Mouse (Mus musculus) right cerebral cortex, postnatal 14 days (tissue): ENCODE measurements around the gene Ssbp4.
A peak's percentile ranks its signal among the peaks of the same experiment; 100 is the strongest.

Source experiments
- DNase-seq: peaks from one replicate; pipeline ENCODE4 v3.0.0; 2022

Ssbp4 gene

DNA sequence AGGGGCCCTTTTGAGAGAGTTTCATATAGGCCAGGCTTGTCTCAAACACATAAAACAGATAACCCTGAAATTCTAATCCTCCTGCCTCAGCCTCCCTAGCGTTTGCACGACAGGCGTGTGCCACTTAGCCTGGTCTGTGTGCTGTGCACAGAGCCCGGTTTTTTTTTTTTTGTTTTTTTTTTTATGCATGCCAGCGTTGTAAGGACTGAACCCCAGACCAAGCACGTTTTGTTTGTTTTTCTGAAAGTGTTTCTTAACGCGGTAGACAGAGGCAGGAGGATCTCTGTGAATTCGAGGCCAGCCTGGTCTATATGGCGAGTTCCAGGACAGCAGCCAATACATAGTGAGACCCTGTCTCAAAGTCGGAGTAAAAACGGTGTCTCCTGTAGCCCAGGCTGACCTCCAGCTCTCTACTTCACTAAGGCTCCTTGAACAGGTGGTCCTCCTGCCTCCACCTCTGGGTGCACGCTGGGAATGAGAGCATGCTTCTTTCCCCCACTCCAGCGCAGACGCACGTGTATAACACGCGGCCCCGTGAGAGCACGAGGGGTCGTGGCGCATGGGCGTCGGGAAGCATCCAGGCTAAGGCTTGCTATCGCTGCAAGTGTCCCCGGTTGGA is at the start of gene Ssbp4:
Ssbp4 (minus strand) TSS at position 124 of the 619 bp plus-strand sequence.
- DNase-seq: no peak

DNA sequence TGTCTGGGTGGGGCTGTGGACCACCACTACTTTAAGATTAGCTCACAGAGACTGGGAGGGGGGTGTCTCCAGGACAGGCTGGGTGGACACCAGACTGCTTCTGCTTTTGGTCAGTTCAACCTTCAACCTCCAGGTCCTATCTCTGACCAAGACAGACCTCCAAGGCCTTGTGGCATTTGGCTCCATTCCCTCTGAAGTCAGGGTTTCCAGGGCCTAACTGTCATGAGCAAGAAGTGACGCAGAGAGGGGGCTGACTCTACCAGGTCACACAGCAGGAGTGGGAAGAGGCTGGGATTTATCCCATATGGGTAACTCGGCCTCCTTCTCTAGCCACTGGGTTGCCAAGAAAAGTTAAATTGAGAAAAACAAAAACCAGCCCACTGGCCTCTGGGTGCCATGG is 49.1 kb upstream of the Ssbp4 start:
- DNase-seq: no peak

DNA sequence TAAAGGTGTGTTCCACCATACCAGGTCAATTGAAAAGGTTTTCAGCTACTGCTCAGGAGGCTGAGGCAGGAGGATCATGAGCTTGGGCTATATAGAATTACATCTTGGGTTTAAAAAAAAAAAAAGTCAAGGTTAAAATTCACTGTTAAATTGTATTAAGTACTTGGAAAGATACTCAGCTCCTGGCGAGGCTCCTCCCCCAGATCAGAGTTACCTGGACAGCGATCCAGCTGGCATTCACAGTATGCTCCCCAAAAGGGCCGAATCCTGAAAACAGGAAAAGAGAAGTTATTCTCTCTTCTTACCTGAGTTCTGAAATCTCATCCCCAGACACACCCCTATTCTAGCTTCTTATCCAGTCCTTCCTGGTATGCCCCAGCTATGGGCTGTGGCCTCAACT is 48.5 kb upstream of the Ssbp4 start:
- no peak for DNase-seq

DNA sequence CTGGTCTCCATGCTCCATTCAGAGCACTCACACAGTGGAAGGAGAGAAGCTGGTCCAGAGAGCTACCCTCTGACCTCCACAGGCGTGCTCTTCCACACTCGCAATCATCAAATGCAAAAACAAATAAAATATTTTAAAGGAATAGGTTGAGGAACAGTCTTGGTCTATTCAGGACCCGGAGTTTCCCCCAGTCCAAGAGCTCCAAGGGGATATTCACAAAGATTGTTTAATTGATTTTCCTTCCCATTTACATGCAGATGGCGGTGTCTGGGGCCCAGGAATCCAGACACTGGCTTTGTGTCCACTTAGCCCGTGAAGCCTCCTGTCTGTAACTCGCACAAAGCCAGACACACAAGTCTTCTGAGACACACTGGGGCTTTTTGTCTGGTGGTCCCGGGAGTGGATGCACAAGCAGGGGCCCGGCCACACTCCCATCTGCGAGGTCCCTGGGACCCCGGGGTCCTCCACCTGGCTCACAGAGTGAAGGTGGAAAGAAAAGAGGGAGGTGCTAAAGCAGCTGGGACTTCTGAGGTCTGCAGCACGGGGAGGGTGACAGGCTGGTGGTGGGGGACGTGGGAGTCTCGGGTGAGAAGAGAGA is 47.6 kb upstream of the Ssbp4 start:
- no peak for DNase-seq

GRCm38 (mm10) chr8:70655469-70655868 is 46.8 kb upstream of the Ssbp4 start:
- no peak for DNase-seq

DNA sequence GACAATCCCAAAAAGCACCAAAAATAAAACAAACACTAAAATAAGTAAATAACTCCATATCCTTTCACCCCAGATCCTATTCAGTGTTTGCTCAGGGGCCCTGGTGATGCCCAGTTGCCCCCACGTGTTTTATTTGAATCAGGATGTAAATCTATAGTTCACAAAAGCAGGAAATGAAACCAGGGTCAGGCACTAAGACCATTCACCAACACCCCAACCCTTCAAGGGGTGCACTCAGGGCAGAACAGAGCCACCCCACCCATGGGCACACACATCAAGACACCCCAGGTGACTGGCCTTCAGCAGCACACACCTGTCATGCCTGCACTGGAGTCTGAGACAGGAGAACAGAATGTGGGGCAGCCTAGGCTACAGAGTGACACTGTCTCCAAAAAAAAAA is 45.4 kb upstream of the Ssbp4 start:
- DNase-seq: no peak

DNA sequence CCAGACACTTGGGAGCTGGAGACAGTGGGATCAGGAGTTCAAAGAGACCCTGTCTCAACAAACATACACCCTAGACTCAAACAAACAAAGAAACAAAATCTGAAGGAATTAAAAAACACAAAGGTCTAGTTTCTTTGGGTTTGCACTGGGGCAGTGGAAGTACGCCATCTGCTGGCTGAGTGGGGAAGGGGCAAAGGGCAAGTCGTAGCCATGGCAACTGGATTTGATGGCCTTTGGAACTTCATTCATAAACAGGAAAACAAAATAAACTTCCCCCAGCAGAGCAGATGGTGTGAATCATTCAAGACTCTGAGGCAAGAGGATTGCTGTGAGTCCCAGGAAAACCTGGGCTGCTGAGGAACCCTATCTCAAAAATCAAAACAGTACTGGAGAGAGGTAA is 44.6 kb upstream of the Ssbp4 start:
- DNase-seq: no peak

GRCm38 (mm10) chr8:70650351-70650750 is 41.7 kb upstream of the Ssbp4 start:
- DNase-seq: no peak

DNA sequence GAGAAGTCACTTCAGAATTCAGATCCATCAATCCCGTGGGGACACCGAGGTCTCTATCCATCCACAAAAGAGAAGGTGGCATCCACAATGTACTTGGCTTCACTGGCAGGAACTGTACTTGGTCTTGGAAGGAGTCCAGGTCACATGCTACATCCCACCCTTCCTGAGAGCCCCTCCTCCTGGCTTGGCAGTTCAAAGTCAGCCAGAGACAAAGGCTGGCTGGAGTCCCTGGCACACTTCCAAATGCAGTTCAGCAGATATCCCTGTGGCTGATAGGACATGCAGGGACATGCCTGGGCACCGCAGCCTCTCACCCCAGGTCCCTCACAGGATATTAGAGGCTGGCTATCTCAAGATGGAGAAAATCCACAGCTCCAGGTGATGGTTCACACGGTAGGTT is 40.7 kb upstream of the Ssbp4 start:
- DNase-seq: peak; percentile 50

GRCm38 (mm10) chr8:70648921-70649320 is 40.2 kb upstream of the Ssbp4 start:
- DNase-seq: no peak

- DNase-seq: no peak
Measured at GRCm38 (mm10) chr8:70648164-70648442, 39.4 kb upstream of the Ssbp4 start.

- no peak for DNase-seq
Measured at GRCm38 (mm10) chr8:70647343-70648163, 38.9 kb upstream of the Ssbp4 start.

GRCm38 (mm10) chr8:70646775-70647174 is 38.1 kb upstream of the Ssbp4 start:
- no peak for DNase-seq

DNA sequence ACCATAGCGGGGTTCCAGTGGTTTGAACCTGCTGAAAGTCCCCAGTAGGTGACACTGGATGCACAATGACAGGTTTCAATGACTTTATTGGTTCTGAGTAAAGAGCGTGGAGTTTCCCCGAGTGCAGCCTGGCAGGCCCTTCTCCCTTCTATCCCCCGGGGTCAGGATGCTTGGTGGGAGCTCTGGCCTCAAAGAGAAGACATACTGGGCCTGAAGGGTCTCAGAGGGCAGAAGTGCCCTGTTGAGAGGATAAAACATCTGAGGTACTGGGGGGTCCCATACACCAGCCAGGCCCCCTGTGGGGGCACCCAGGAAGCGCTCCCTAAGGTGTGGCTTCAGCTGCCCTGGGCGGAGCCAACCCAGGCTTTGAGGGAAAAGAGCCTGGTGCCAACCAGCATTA is 37.7 kb upstream of the Ssbp4 start:
- no peak for DNase-seq

DNA sequence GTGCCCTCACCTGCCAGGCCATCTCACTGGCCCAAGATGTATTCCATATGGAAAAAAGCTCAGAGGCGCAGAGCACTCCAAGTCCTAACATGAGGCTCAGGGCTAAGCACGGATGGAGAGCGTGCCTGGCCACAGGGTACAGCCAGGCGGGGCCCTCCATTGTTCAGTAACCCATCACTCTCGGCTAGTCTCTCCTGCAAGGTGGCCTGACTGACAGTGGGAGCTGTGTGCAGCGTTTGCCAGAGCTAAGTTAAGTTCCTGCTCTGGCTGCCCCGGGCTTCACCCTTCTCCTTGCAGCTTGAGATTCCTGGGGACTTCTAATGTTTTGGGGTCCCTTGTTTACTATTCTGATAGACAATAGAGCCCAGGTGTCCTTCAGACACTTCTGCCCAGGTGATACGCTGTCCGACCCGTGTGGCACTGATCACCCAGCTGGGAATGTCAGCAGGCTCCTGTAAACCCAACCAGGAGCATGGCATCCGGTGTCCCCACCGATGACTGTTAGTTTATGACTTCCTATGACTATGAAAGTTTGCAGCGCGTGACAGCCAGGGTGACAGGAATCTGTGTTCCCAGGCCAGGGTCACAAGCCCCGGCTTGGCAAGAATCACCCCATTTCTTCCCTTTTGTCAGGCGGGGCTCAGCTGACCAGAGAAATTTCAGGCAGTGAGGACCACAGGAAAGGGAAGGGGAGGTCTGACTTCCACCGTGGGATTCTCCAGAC is 37.0 kb upstream of the Ssbp4 start:
- no peak for DNase-seq

DNA sequence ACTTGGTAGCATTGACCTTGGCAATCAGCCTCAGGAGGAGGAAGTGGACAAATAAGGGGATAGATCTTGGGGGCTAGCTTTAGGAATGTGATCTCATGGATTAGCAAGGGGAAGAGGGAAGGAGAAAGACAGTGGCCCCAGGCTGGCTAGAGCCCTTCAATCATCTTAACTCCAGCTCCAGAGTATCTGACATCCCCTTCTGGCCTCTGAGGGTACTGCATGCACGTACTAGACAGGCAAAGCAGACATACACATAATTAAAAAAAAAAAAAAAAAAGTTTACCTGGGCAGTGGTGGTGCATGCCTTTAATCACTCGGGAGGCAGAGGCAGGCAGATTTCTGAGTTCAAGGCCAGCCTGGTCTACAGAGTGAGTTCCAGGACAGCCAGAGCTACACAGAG is 35.4 kb upstream of the Ssbp4 start:
- DNase-seq: no peak

DNA sequence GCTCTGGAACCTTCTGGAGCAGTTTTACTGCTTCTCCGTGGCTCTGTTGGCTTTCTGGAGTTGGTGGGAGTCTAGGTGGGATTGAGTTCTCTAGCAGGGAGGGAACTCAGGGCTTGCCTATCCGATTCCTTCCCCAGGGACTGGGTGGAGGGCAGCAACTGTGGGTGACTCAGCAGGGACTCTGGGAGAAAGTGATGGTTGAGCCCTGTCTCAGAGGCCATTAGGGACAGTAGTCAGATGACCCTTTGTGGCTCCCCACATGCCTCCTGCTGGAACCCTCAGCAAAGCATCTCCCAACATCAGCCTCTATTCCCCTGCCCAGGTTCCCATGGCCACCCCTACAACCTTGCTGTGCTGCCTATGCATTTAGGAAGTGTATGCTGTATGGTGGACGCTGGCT is 34.3 kb upstream of the Ssbp4 start:
- no peak for DNase-seq

GRCm38 (mm10) chr8:70638752-70639151 is 30.1 kb upstream of the Ssbp4 start:
- no peak for DNase-seq

- DNase-seq: no peak
Measured at GRCm38 (mm10) chr8:70636838-70637237, 28.2 kb upstream of the Ssbp4 start.

DNA sequence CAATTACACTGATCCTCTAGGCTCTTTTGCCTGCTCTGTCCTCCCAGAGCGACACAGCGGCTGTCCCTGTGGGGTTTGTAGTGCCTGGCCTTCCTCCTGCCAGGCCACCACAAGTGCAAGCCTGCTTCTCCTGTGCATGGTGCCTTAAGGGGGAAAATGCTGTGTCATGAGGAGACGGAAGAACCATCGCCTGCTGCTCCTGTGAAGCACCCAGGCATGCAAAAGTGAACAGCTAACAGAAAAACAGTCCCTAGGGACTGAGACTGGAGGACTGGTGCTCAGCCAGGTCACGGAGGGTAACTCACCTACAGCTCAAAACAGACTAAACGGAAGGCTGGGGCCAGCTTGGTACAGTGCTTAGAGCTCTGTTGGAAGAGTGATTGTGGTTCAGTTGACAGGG is 26.9 kb upstream of the Ssbp4 start:
- DNase-seq: no peak

DNA sequence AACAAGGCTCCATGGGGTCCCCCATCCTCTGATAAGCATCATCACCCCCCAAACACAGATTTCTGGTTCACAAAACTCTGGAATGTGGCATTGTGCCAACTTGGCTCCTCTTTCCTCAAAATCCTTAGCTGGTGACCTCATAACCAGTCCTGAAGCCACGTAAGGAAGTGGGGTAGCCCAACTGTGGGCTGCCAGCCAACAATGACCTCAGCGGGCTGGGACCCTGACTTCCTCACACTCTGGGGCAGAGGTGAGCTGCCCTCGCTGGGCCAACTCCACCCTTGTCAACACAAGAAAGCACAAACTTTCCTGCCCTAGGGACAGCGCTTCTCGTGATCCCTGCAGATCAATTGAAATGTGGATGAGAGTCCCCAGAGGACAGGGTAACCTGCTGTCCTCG is 25.4 kb upstream of the Ssbp4 start:
- DNase-seq: no peak

- DNase-seq: no peak
Measured at GRCm38 (mm10) chr8:70632346-70632892, 23.7 kb upstream of the Ssbp4 start, which contains the start of gene Gdf15. TSS of gene Gdf15 (minus strand) at chr8:70632456.

DNA sequence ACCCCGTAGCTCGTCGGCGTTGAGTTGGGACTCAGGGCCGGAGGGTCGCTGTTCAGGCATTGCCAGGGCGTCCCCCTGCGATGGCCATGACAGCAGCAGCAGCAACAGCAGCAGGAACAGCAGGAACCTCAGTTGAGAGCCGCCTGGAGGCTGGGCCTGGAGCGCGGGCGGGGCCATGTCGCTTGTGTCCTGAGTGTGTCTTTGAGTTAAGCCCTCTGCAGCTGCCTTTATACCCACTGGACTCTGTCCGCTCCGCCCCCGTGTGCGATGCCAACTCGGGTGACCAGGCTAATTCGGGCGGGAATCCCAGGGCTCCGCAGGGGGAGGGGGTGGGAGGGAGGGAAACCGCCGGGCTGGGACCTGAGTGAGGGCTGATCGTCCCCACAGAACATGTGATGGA is 22.8 kb upstream of the Ssbp4 start:
- no peak for DNase-seq
